Mouse (Mus musculus) right cerebral cortex, postnatal 4 days (tissue): ENCODE data around the gene Osbp2.

Experiments
- DNase-seq: peaks from one replicate; pipeline ENCODE4 v3.0.0-alpha.2; 2022

Gene Osbp2

GRCm38 (mm10) chr11:3817986-3818758 lies 45.5 kb downstream of the Osbp2 start:
- DNase-seq = no peak

- DNase-seq = no peak
These were observed 47.8 kb downstream of the Osbp2 start for GRCm38 (mm10) chr11:3815951-3816350.

GRCm38 (mm10) chr11:3813340-3813739 lies 50.4 kb downstream of the Osbp2 start:
- no peak for DNase-seq

GRCm38 (mm10) chr11:3808162-3808561 lies 55.5 kb downstream of the Osbp2 start:
- DNase-seq = peak; percentile 40

- peak; percentile 15 for DNase-seq
These were observed 58.3 kb downstream of the Osbp2 start for GRCm38 (mm10) chr11:3805362-3805761.

GRCm38 (mm10) chr11:3804639-3805038 lies 59.1 kb downstream of the Osbp2 start:
- no peak for DNase-seq

GRCm38 (mm10) chr11:3802057-3802456 lies 61.6 kb downstream of the Osbp2 start:
- no peak for DNase-seq

GRCm38 (mm10) chr11:3797631-3798215 lies 66.0 kb downstream of the Osbp2 start:
- DNase-seq = no peak

- DNase-seq = no peak
These were observed 73.0 kb downstream of the Osbp2 start for GRCm38 (mm10) chr11:3790736-3791135.

- DNase-seq = no peak
These were observed 73.8 kb downstream of the Osbp2 start for GRCm38 (mm10) chr11:3789919-3790318.

- DNase-seq = peak; percentile 97
These were observed 77.1 kb downstream of the Osbp2 start for GRCm38 (mm10) chr11:3786564-3786963.

GRCm38 (mm10) chr11:3775263-3775644 lies 88.4 kb downstream of the Osbp2 start:
- no peak for DNase-seq

- DNase-seq = peak; percentile 44
These were observed 89.0 kb downstream of the Osbp2 start for GRCm38 (mm10) chr11:3774463-3775262.

GRCm38 (mm10) chr11:3773782-3774462 lies 89.8 kb downstream of the Osbp2 start:
- DNase-seq = peak; percentile 13

- DNase-seq = no peak
These were observed 90.6 kb downstream of the Osbp2 start for GRCm38 (mm10) chr11:3773136-3773535.

GRCm38 (mm10) chr11:3771348-3771747 lies 92.4 kb downstream of the Osbp2 start:
- DNase-seq = no peak

GRCm38 (mm10) chr11:3767830-3768229 lies 95.9 kb downstream of the Osbp2 start:
- DNase-seq = no peak

- no peak for DNase-seq
These were observed 96.7 kb downstream of the Osbp2 start for GRCm38 (mm10) chr11:3766964-3767363.

GRCm38 (mm10) chr11:3764352-3764751 lies 99.4 kb downstream of the Osbp2 start:
- no peak for DNase-seq

GRCm38 (mm10) chr11:3761775-3762501 lies 101.8 kb downstream of the Osbp2 start:
- DNase-seq = peak; percentile 61

GRCm38 (mm10) chr11:3761339-3761738 lies 102.4 kb downstream of the Osbp2 start:
- DNase-seq = no peak

GRCm38 (mm10) chr11:3759433-3759832 lies 104.3 kb downstream of the Osbp2 start:
- DNase-seq = no peak
